Mouse (Mus musculus): Measurements from ENCODE around the gene Krt18. TPM values are rescaled to one million over a fixed set of nuclear protein-coding genes. Genes with fewer than 3 reads are reported as not detected.
"Not testable (repeated sequence)": the region's sequence is repeated elsewhere in the genome, so short reads cannot be mapped to it uniquely, and the experiment has no call there.

Krt18 gene
- polyA plus RNA-seq (2012; rRNA removed), result 214 and 251 TPM in 2 replicates

DNA sequence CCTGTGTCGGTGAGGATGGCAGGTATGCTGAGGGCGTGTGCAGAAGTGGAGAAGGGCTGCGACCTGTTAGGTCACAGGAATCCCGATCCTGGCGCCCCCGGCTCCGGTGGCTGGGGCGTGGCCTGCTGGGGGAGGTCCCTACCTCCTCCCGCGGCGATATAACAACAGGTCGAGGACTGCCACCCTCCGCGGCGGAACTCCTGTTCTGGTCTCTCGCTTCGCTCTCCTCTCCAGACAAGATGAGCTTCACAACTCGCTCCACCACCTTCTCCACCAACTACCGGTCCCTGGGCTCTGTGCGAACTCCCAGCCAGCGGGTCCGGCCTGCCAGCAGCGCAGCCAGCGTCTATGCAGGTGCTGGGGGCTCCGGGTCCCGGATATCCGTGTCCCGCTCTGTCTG is at the start of gene Krt18:
Krt18 (plus strand) TSS at position 141 of the 400 bp plus-strand sequence.
- WGBS, result 2% methylated on average over 28 of the region's 28 CpGs
- no peak for DNase-seq (ENCODE audit: low read depth, low spot score)

DNA sequence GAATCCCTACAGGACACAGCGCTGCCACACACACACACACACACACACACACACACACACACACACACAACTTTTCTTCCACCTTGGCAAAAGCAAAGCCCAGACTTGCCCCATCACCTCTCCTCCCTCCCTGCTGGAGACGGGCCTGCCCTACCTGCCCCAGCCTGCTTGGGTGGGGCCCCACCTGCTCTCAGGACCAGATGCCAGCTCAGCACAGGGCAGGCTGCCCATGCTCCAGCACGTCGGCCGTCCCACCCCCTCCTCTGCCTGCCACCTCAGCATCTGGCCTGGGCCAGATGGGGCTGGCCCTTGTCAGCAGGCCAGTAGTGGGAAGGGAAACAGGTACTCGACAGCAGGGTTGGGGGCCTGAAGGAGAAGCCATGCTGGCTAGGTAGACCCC is 47.1 kb upstream of the Krt18 start:
- WGBS, result 20% methylated on average over 6 of the region's 6 CpGs
- no peak for DNase-seq (ENCODE audit: low read depth, low spot score)

DNA sequence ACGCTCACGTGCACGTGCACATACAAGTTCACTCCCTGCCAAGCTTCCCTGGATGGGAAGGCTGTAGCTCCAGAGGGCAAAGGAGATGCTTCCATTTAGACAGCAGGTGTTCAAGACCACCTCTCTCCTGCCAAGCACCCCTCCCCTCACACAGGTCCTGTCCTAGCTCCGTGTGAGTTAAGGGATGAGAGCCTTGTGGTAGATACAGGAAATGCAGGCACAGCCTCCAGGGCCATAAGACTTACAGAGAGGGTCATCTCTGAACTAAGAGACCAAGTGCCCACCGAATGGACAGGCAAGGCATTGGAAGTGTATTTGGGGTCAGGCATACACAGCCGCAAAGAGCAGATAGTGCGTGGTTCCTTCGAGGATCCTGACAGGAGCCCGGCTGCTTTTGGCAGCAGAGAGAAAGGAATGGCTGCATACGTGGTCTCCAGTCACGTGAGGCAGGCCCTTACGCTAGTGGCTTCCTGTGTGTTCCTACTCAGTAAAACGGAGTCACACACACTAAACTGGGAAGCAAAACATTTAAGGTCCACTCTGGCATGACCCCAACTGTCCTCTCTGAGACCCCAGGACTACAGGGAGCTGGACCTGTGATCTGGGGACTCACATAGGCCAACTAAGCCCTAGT is 44.5 kb upstream of the Krt18 start:
- DNase-seq (ENCODE audit: low read depth, low spot score), result no peak
- 70% methylated on average over 13 of the region's 13 CpGs for WGBS

DNA sequence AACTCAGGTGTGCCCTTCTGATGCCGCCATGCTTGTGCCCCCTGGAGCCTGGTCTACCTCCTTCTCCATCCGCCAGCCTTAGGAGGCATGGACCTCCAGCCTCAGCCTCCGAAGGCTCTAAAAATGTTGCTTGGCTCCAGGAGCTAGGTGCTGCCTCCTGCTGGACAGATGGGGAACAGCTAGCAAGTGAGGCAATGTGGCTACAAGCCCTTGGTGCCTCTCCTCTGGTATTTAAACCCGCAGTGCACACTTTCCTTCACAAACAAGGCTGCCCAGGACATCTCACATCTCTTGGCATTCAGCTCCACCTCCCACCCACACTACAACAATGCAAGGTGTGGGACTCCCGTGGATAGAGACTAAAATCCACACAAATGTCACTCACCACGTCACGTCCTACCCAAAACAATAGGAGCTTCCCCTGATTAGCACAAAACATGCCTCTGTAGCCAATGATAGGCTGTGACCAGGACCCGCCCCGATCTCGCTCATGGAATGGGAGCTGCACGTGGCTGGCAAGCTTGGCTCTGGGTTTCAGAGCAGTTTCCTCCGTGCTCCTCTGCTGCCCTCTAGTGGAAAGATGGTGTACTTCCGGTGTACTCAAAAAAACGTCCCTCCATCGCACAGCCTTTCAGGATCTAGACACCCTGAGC is 43.9 kb upstream of the Krt18 start:
- 2% methylated on average over 15 of the region's 15 CpGs for WGBS
- DNase-seq (ENCODE audit: low read depth, low spot score), result peak; percentile 95

DNA sequence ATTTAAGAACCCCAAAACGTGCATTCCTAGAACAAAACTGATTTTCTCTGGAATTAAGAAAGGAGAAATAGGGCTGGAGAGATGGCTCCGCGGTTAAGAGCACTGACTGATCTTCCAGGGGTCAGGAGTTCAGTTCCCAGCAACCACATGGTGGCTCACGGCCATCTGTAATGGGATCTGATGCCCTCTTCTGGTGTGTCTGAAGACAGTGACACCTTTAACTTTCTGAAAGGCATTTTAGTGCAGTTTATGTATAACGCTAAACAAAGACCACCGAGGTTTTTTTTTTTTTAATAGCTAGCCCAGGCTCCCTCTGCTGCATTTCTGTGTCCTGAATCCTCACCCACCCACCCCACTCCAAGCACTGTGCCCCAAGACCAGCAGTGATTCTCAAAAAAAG is 43.2 kb upstream of the Krt18 start:
- no peak for DNase-seq (ENCODE audit: low read depth, low spot score)
- 4% methylated on average over 6 of the region's 6 CpGs for WGBS

DNA sequence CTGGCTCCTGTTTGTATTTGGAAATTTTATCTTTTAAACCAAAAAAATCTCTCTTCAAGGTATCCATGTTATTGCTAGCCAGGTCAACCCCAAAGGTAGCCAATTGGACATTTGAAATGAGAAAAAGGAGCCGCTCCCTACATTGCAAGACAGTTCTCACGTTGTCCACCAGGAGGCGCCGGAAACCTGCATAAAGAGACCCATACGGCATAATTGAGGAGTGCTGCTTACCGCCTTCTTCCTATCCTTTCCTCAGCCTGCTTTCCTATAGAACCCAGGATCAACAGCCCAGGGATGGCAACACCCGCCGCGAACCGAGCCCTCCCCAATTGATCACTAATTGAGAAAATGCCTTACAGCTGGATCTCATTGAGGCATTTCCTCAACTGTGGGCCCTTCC is 39.9 kb upstream of the Krt18 start:
- no peak for DNase-seq (ENCODE audit: low read depth, low spot score)
- 2% methylated on average over 10 of the region's 10 CpGs for WGBS

DNA sequence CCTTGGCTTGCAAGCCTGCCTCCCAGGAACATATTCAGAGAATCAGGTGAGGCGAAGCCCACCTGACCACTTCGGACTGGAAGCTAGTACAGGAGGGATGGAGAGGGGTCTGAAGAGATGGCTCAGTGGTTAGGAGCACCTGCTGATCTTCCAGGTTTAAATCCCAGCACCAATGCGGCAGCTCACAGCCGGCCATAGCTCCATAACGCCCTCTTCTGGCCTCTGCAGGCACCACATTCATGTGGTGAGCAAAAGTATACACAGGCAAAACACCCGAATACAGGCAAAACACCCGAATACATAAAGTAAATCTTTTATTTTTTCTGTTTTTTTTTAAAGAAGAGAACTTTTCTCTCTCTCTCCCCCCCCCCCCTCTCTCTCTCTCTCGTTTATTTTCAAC is 39.3 kb upstream of the Krt18 start:
- WGBS, result 71% methylated on average over 8 of the region's 8 CpGs
- DNase-seq (ENCODE audit: low read depth, low spot score), result no peak

DNA sequence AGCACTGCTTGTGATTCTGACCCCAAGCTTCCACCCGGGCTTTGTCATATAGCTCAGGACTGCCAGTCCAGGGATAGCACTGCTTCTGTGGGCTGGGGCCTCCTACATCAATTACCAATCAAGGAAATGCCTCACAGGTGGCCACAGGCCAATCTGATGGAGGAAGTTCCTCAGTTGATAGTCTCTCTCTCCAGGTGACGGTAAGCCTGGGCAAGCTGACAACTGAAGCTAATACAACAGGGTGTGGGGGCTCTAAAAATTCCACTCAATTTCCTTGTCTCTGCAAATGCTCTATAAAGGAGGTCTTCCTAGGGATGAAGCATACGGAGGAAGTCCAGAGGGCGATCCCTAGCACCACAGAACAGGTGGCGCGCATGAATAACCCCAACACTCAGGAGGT is 37.0 kb upstream of the Krt18 start:
- DNase-seq (ENCODE audit: low read depth, low spot score), result peak; percentile 98
- 30% methylated on average over 6 of the region's 6 CpGs for WGBS

DNA sequence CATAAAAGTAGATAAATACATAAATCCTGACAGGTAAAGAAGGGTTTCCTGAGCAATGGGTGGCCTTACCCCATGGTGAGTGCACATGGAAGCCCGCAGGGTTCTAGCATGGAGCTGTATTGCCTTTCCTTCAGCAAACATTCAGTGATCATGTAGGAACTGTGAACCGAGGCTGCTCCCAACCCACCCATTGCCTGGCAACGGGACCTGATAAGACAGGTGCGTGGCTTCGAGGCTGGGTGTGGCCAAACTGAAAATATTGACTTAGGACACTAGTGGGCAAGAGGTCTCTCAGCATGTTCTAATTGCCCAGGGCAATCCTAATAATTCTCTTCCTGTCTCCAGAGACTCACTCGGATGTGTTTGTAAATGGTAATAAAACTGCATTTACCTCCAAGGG is 33.6 kb upstream of the Krt18 start:
- DNase-seq (ENCODE audit: low read depth, low spot score), result no peak
- WGBS, result 40% methylated on average over 6 of the region's 6 CpGs

DNA sequence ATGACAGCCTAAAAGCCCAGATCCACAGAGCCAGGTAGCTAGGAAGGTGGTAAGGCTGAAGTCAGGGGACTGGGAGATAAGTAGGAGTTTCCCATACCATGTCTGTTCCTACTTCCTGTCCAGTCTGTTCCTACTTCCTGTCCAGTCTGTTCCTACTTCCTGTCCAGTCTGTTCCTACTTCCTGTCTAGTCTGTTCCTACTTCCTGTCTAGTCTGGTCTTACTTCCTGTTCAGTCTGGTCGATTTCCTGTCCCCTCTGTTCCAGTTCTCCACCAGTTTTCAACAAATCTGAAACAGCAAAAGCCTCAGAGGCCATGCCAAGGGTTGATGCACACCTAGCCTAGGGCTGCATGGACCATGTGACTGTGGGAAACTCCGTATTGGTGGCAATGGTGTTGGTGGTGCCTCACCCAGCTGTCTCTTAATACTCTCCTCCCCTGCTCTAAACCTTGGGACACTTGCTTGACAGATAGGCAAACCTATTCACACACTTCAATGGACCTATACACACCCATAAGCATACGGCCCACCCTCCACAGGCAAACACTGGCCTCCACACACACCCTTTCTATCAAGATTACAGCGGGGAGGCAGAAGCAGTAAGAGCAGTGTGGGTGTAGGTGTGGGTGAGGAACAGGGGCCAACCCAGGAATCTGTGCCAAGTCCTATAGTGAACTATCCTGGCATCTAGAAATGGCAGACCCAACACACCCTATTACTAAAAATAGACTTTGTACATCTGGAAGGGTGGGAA is 32.3 kb upstream of the Krt18 start:
- WGBS, result 39% methylated on average over 4 of the region's 4 CpGs

DNA sequence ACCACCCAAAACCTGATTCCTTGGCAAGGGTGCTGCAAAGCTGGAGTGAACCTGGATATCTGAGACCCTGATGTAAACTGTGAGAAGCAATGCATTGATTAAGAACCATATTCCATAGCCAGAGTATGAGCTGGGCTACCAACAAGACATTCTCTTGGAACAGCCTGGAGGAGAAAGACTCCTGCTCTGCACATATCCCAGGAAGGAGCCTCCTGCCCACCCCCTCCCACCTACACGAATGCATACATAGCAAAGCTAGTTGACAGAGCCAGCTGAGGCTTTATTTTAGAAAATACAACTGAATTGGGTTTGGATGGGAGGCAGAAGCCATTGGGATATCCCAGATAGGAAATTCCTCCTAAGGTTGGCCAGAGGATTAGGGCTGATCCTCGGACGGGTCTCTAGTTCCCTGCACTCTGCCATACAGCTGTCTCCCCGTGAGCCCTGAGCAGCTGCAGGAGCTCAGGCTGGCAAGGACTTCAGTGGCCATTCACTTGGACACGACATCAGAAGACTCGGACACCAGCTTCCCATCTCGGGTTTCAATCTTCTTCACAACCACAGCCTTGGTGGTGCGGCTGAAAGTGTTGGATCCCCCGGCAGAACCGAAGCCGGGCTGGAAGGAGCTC is 31.4 kb upstream of the Krt18 start:
- DNase-seq (ENCODE audit: low read depth, low spot score), result not testable (repeated sequence)
- 48% methylated on average over 11 of the region's 11 CpGs for WGBS

More for the DNA sequence above, 32.3 kb upstream of the Krt18 start:
- DNase-seq (ENCODE audit: low read depth, low spot score), result no peak

DNA sequence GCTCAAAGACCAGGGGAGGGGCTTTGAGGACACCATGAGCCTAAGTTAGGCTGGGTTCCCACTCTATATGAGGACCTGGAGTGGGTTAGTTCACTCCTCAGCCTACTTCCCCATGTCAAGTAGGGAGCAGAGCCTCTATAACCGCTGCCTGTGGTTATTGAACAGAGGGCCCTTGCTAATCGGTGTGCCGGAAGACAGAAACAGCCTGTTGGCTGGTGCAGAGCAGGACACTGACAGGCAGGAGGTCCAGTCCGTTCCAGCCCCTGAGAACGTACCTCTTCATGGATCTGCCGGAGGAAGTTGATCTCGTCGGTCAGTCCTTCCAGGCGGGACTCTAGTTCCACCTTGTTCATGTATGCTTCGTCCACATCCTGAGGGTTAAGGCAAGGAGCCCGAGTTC is 28.8 kb upstream of the Krt18 start:
- WGBS, result 69% methylated on average over 11 of the region's 11 CpGs
- no peak for DNase-seq (ENCODE audit: low read depth, low spot score)

DNA sequence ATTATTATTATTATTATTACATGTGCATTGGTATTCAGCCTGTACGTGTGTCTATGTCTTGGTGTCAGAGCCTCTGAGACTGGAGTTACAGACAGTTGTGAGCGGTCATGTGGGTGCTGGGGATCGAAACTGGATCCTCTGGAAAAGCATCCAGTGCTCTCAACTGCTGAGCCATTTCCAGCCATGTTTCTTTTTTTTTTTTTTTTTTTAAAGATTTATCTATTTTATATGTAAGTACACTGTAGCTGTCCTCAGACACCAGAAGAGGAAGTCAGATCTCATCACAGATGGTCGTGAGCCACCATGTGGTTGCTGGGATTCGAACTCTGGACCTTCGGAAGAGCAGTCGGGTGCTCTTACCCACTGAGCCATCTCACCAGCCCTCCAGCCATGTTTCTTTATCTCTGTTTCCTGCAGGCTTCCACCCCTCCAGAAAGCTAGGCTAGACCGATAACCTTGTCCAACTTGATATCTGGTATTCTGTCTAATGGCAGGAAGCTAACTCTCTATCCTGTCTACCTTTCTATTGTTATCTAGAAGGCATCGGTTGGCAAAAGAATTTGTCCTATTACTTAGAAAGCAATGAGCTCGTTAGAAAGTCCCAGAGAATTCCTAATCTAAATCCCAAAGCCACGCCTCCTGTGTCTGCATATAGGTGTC is 28.2 kb upstream of the Krt18 start:
- WGBS, result 69% methylated on average over 11 of the region's 11 CpGs
- DNase-seq (ENCODE audit: low read depth, low spot score), result no peak

DNA sequence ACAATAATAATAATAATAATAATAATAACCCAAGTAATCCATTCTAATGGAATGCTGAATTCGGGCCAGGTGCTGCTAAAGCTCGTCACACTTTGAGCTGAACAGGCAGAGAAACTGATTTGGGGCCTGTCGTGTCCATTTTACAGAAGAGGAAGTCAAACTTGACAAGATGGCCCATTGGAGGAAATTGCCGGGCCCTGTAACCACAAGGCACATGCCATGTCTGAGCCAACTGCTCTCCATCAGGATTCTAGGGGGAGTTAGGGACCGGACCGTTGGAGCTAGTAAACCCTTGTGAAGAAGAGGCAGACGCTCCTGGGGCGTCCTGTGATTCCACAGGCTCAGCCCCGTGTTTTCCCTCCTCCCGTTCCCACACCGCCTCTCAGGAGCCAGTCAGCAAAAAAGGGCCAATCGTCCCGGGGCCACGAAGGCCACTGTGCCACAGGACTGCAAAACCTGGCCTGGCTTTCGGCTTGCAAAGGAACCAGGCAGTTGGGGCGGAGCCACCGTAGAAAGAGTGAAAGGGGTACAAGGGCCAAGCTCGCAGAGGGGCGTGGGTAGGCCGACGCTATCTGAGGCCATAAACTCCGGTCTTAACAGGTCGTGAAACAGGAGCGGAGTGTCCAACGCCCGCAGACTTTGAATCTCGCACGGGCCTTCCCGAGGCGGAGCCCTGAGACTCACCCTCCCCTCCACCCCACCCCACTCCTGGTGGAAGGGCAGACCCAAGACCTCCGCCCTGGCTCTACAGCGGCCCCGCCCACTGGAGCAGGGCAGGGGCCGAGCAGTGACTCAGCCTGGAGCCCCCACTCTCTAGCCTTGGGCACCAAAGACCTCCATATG is 25.1 kb upstream of the Krt18 start:
- WGBS, result 8% methylated on average over 34 of the region's 34 CpGs
- DNase-seq (ENCODE audit: low read depth, low spot score), result no peak

DNA sequence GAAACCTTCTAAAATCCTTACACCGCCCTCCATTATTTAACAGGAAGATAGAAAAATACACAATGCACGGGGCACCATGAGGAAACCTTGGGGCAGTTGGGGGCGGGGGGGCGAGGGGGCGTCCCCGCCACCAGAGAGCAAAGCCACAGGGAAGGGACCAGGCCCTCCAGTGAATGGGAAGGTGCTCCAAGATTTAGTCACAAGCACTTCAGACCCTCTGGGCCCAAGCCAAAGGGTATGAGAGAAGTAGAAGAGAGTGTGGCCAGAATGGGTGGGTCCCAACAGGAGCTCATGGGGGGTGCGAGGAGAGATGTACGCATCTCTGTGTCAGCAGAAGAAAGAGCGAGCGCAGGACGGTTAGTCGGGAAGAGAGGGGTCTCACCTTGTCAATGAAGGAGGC is 24.5 kb upstream of the Krt18 start:
- WGBS, result 19% methylated on average over 12 of the region's 12 CpGs

DNA sequence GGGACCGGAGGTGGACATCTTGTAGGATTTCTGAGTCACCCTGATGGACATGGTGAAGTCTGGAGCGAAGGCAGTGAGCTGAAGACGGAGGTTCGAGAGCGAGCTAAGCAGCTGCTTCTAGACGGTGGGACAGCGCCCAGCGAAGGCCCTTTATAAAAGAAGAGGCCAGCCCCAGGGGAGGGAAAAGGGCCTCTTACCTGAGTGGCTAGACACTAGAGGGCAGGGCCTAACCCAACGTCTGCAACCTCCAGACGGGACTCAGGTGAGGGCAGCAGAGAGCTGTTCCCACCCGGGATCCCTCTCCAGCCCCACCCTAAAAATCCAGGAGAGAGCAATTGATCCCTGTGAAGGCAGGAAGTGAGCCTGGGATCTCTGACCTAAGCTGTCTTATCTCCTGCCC is 23.8 kb upstream of the Krt18 start, which contains the start of gene Krt8:
Krt8 (minus strand) TSS at position 294 of the 400 bp plus-strand sequence.
- no peak for DNase-seq (ENCODE audit: low read depth, low spot score)
- WGBS, result 33% methylated on average over 11 of the region's 11 CpGs

More for the DNA sequence above, 24.5 kb upstream of the Krt18 start:
- no peak for DNase-seq (ENCODE audit: low read depth, low spot score)

DNA sequence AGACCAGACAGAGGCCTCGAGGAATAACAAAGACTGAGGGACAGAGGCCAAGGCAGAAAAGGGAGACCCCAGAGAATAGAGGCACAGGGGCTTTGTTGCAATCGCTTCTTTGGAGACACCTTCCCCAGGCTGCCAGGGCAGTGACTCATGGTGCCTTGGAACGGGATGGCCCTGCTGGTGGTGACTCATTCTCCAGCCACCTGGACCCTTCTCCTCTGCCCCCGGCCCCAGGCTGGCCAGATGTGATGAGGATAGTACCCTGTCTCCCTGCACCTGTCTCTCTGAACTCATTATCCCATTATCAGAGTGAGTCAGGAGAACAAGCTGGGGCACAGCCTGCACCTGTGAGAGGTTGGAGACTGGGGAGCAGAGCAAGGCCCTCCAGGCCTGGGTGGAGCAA is 22.7 kb upstream of the Krt18 start:
- WGBS, result 22% methylated on average over 4 of the region's 4 CpGs

DNA sequence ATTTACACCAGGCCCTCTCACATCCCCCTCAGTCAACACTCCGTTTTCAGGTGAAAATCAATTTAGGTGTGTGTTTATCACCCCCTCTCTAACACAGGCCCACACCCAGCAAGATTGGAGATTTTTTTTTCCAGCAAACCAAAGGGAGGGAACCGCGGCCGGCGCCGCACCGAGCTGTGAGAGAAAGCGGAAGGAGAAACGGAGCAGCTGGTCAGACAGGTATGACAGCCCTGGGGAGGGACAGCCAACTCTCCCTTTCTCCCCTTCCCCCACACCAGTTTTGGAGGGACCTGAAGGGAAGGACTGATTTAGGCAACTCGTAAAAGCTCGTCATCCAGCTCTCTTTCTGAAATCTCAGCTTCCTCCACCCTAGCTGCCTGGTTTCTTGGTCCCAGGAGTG is 21.7 kb upstream of the Krt18 start:
- WGBS, result 19% methylated on average over 11 of the region's 11 CpGs
- no peak for DNase-seq (ENCODE audit: low read depth, low spot score)

More for the DNA sequence above, 22.7 kb upstream of the Krt18 start:
- DNase-seq (ENCODE audit: low read depth, low spot score), result no peak

All from large intestine, adult 2 months (tissue).